Mouse (Mus musculus): ENCODE results near the gene Kif3b.

Gene Kif3b

GRCm38 (mm10) chr2:153295196-153295595, 4.0 kb downstream of the Kif3b start:
- in situ Hi-C loops (cut with MboI, MseI): loop anchor here (5.0 kb wide), 1 partner anchor 47 kb away; no protein-coding TSS in a partner anchor

GRCm38 (mm10) chr2:153297771-153298170, 6.6 kb downstream of the Kif3b start:
- in situ Hi-C loops (cut with MboI, MseI): loop anchor here (5.0 kb wide), 1 partner anchor 45 kb away; no protein-coding TSS in a partner anchor

GRCm38 (mm10) chr2:153298460-153298859, 7.2 kb downstream of the Kif3b start:
- in situ Hi-C loops (cut with MboI, MseI): loop anchor here (5.0 kb wide), 1 partner anchor 44 kb away; no protein-coding TSS in a partner anchor

GRCm38 (mm10) chr2:153298863-153299262, 7.7 kb downstream of the Kif3b start:
- in situ Hi-C loops (cut with MboI, MseI): loop anchor here (5.0 kb wide), 1 partner anchor 43 kb away; no protein-coding TSS in a partner anchor

- in situ Hi-C loops (cut with MboI, MseI): no loop called here
Measured at GRCm38 (mm10) chr2:153301123-153301522, 9.9 kb downstream of the Kif3b start.

GRCm38 (mm10) chr2:153305240-153305639, 14.0 kb downstream of the Kif3b start:
- in situ Hi-C loops (cut with MboI, MseI): no loop called here

- in situ Hi-C loops (cut with MboI, MseI): no loop called here
Measured at GRCm38 (mm10) chr2:153308586-153308985, 17.4 kb downstream of the Kif3b start.

- in situ Hi-C loops (cut with MboI, MseI): no loop called here
Measured at GRCm38 (mm10) chr2:153309106-153309505, 17.9 kb downstream of the Kif3b start.

- in situ Hi-C loops (cut with MboI, MseI): no loop called here
Measured at GRCm38 (mm10) chr2:153310228-153310627, 19.0 kb downstream of the Kif3b start.

- in situ Hi-C loops (cut with MboI, MseI): no loop called here
Measured at GRCm38 (mm10) chr2:153312884-153313283, 21.7 kb downstream of the Kif3b start.

- in situ Hi-C loops (cut with MboI, MseI): no loop called here
Measured at GRCm38 (mm10) chr2:153318408-153318807, 27.2 kb downstream of the Kif3b start.

GRCm38 (mm10) chr2:153319036-153319643, 27.9 kb downstream of the Kif3b start:
- in situ Hi-C loops (cut with MboI, MseI): no loop called here

GRCm38 (mm10) chr2:153325706-153326376, 34.6 kb downstream of the Kif3b start:
- in situ Hi-C loops (cut with MboI, MseI): no loop called here

GRCm38 (mm10) chr2:153332271-153332670, 41.1 kb downstream of the Kif3b start:
- in situ Hi-C loops (cut with MboI, MseI): no loop called here

- in situ Hi-C loops (cut with MboI, MseI): no loop called here
Measured at GRCm38 (mm10) chr2:153332981-153333380, 41.8 kb downstream of the Kif3b start.

GRCm38 (mm10) chr2:153333822-153334232, 42.6 kb downstream of the Kif3b start:
- in situ Hi-C loops (cut with MboI, MseI): no loop called here

- in situ Hi-C loops (cut with MboI, MseI): no loop called here
Measured at GRCm38 (mm10) chr2:153334281-153334680, 43.1 kb downstream of the Kif3b start.

- in situ Hi-C loops (cut with MboI, MseI): no loop called here
Measured at GRCm38 (mm10) chr2:153336117-153336516, 44.9 kb downstream of the Kif3b start.

- in situ Hi-C loops (cut with MboI, MseI): no loop called here
Measured at GRCm38 (mm10) chr2:153338361-153339350, 47.4 kb downstream of the Kif3b start.

GRCm38 (mm10) chr2:153342166-153342565, 51.0 kb downstream of the Kif3b start:
- in situ Hi-C loops (cut with MboI, MseI): loop anchor here (5.0 kb wide), 2 partner anchors 45 to 110 kb away; no protein-coding TSS in a partner anchor

- in situ Hi-C loops (cut with MboI, MseI): loop anchor here (5.0 kb wide), 2 partner anchors 45 to 110 kb away; no protein-coding TSS in a partner anchor
Measured at GRCm38 (mm10) chr2:153342602-153343001, 51.4 kb downstream of the Kif3b start.

- in situ Hi-C loops (cut with MboI, MseI): loop anchor here (5.0 kb wide), 2 partner anchors 46 to 111 kb away; no protein-coding TSS in a partner anchor
Measured at GRCm38 (mm10) chr2:153343191-153343590, 52.0 kb downstream of the Kif3b start.

Measured in T-helper 1 cell (primary cell).